8 mouse cellular contexts compared by ENCODE assay signal in the genomic region with DNA sequence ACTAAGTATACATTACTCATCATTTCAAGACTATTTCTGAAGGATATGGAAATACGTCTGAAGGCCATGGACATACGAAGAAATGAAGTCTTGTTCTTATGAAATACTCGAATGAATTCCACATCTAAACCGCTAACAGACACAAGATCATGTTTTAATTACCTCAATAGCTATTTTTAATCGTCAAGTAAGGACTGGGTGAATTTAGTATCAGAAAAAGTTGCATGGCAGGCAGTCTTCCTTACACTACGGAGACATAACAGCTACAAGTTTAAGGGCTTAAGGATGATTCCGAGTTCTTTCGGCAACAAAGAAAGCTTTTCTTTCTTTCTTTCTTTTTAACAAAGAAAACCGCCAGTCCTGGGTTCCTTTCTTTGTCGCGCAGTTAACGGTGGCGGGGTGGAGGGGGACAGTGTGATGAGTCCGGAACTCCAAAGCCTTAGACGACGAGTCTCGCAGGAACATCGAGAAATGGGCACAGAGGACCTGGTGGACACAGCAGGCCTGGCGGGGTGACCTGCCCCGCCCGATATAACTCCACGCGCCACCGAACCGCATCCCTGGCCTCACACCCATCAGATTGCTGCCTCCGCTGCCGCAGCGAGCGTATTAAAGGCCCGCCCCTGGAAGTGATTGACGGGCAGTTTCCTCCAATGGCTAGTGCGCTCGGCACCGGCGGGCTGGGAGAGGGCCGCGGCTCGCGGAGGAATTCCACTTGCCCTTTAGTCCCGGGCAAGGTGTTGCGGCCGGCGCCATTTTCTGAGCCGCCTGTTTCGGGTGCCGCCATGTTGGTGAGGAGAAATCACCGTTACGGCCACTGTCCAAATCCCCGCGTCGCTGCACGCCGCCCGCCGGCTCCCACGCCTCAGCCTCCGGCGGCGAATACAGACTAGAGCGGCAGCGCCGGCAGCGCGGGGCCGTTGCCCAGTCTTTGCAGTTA. TPM values are rescaled to one million over a fixed set of nuclear protein-coding genes. Genes with fewer than 3 reads are reported as not detected.
DNase-seq lines count a peak whose midpoint lies in the region; ATAC-seq and TF ChIP-seq lines count a peak whose summit lies in the region.

A gene (plus strand): TSS at position 762 of the 940 bp plus-strand sequence.

- peak; percentile 85 for TF ChIP-seq POLR2A in cortical plate, adult 2 months (IDR thresholded peaks at IDR 0.05; ENCODE audit: extremely low read depth, insufficient read depth, low read length)

- peak within 1 kb of the TSS; percentile 100 for H3K27ac ChIP-seq in cortical plate, adult 2 months (ENCODE audit: insufficient read depth, low read length)

- H3K4me3 ChIP-seq in cortical plate, adult 2 months (ENCODE audit: insufficient read depth, low read length), result peak within 1 kb of the TSS; percentile 65

- TF ChIP-seq CTCF in cortical plate, adult 2 months (IDR thresholded peaks at IDR 0.05; ENCODE audit: extremely low read depth, insufficient read depth, low read length), result no peak

- peak; percentile 97 to 98 for DNase-seq in gastrocnemius, adult 8-10 months (ENCODE audit: low spot score in 2 of 2)
- DNase-seq in induced T-regulatory cell, adult 2 months (ENCODE audit: low read depth), result peak; percentile 99
- DNase-seq in left cerebral cortex, adult 9 months (ENCODE audit: low spot score in 2 of 2), result peak; percentile 95 to 99
- peak; percentile 98 for DNase-seq in right cerebral cortex, postnatal 14 days
- peak; percentile 98 for DNase-seq in urinary bladder, postnatal 36 days (ENCODE audit: low spot score in 2 of 2)

- peaks cover 2% of the 10 kb centered on the region; the same call in 1 of the 2 replicates for H3K4me1 ChIP-seq in cortical plate, adult 2 months (ENCODE audit: control insufficient read depth, insufficient read depth, low read length)

- ATAC-seq in activated CD4-positive, CD25-positive, alpha-beta regulatory T cell, adult 4 months, result peak; percentile 98
- peak; percentile 98 for ATAC-seq in megakaryocyte progenitor cell, adult 5-6 weeks (replicated peaks; ENCODE audit: poor library complexity)

RNA-seq across cellular contexts. Expression of the gene that starts here (rescaled TPM):
- 1 to 10 TPM; 6.3 to 8.3 TPM for polyA plus RNA-seq in activated CD4-positive, CD25-positive, alpha-beta regulatory T cell, adult 4 months (2017; shearing (Covaris generic))
- polyA plus RNA-seq in cortical plate, adult 2 months (2012; rRNA removed), result 4.8 and 5.5 TPM in 2 replicates
- 10 to 100 TPM in 2 of 4 experiments, 1 to 10 TPM in 2; 6.4 to 11.8 (median 10.0) TPM for total RNA-seq in gastrocnemius, adult 8-10 months (2022)
- 3.4 and 4.2 TPM in 2 replicates for total RNA-seq in megakaryocyte progenitor cell, adult 5-6 weeks (2015)
- 1.2 and 3.4 TPM in 2 replicates for total RNA-seq in megakaryocyte progenitor cell, adult 5-6 weeks (2017)

Comparison
In these comparisons a context has a peak if more than half of its experiments do, and no peak if none do; other contexts are left out.
1. Peak in every context shown above with its lines: DNase-seq, ATAC-seq, H3K4me3 ChIP-seq and H3K27ac ChIP-seq.